Mouse (Mus musculus): ENCODE results near the gene Tm4sf1. TPM values are rescaled to one million over a fixed set of nuclear protein-coding genes. Genes with fewer than 3 reads are reported as not detected.

Gene Tm4sf1
- polyA plus RNA-seq, 1 experiment from 2014 or later = 17.6 TPM

- no peak for ATAC-seq
These were observed 48.7 kb downstream of the Tm4sf1 start for GRCm38 (mm10) chr3:57253041-57253440.

DNA sequence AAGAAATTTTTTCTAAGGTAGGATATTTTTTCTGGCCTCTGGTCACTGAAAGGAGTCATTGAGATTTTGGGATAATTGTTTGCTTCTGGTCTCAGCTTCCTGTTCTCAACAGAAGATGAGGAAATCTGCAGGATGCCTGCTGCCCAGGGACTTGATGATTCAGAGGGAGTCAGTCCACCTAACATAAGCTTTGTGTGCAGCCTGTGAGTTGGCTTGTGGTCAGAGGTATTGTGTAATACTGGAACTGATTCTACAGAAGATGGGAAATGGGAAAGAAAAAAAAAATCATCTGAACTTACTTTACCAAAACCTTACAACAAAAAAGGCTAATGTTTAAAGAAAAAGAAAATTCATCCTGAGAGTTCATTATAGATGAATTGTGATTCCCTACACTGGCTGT lies 49.2 kb downstream of the Tm4sf1 start:
- no peaks in the 10 kb centered on the region for H3K4me1 ChIP-seq (replicated peaks; ENCODE audit: control insufficient read depth, insufficient read depth, low read length)
- H3K4me2 ChIP-seq (ENCODE audit: low read length) = no peak overlapping the region
- H3K4me3 ChIP-seq (replicated peaks; ENCODE audit: low read length) = no peak overlapping the region
- no peaks in the 10 kb centered on the region for H3K36me3 ChIP-seq (ENCODE audit: control insufficient read depth, insufficient read depth)
- H3K27ac ChIP-seq (ENCODE audit: low read length) = no peak overlapping the region
- no peak for ATAC-seq
- no peaks in the 10 kb centered on the region for H3K9me3 ChIP-seq (ENCODE audit: control insufficient read depth, low read length)
- no peaks in the 10 kb centered on the region for H3K27me3 ChIP-seq (replicated peaks; ENCODE audit: control insufficient read depth, insufficient read depth, low read length)
- no peak overlapping the region for H3K9ac ChIP-seq (replicated peaks; ENCODE audit: low read depth, low read length)

More at GRCm38 (mm10) chr3:57253041-57253440, 48.7 kb downstream of the Tm4sf1 start:
- Histone ChIP-seq H3K4me1 (replicated peaks; ENCODE audit: control insufficient read depth, insufficient read depth, low read length) (no peaks in the 10 kb centered on the region), H3K9me3 (ENCODE audit: control insufficient read depth, low read length) (no peaks in the 10 kb centered on the region), H3K27me3 (replicated peaks; ENCODE audit: control insufficient read depth, insufficient read depth, low read length) (no peaks in the 10 kb centered on the region), H3K4me3 (replicated peaks; ENCODE audit: low read length) (no peak overlapping the region), H3K4me2 (ENCODE audit: low read length) (no peak overlapping the region), H3K36me3 (ENCODE audit: control insufficient read depth, insufficient read depth) (no peaks in the 10 kb centered on the region), H3K27ac (ENCODE audit: low read length) (no peak overlapping the region), H3K9ac (replicated peaks; ENCODE audit: low read depth, low read length) (no peak overlapping the region)
- 73% methylated on average over 2 of the region's 2 CpGs for WGBS

DNA sequence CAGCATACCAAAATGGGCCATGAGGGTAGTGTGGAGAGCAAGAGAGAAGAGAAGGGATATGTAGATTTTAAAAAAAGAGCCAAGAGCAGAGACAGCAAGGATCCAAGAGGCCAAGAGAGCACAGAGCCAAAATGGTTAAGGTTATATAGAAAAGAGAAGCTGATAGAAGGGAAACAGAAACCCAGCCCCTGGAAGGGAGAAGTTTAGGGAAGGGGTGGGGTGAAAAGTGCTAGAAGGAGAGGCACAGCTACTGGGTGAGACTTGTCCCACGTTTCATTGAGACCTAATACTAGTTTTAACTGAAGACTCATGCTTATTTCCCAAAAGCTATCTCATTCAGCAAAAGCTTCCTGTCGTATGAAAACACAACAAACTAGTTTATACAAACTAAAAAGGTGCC lies 56.5 kb downstream of the Tm4sf1 start:
- WGBS = 65% methylated on average over 2 of the region's 2 CpGs
- H3K36me3 ChIP-seq (ENCODE audit: control insufficient read depth, insufficient read depth) = no peaks in the 10 kb centered on the region
- H3K4me3 ChIP-seq (replicated peaks; ENCODE audit: low read length) = no peak overlapping the region
- no peak overlapping the region for H3K4me2 ChIP-seq (ENCODE audit: low read length)
- H3K27ac ChIP-seq (ENCODE audit: low read length) = no peak overlapping the region
- no peaks in the 10 kb centered on the region for H3K27me3 ChIP-seq (replicated peaks; ENCODE audit: control insufficient read depth, insufficient read depth, low read length)
- ATAC-seq = no peak
- no peaks in the 10 kb centered on the region for H3K4me1 ChIP-seq (replicated peaks; ENCODE audit: control insufficient read depth, insufficient read depth, low read length)
- no peaks in the 10 kb centered on the region for H3K9me3 ChIP-seq (ENCODE audit: control insufficient read depth, low read length)
- H3K9ac ChIP-seq (replicated peaks; ENCODE audit: low read depth, low read length) = no peak overlapping the region

Other genes starting within 250 kb of the Tm4sf1 start
- not detected in 2 replicates for gene Tm4sf4, start 123.3 kb upstream of the Tm4sf1 start, polyA plus RNA-seq (2015; fragmentation: Nextera tagmentation; extraction: Ambion mirVana)

Data from forebrain, embryonic 16.5 days (tissue).